Mouse (Mus musculus) lung, postnatal 0 days (tissue): ENCODE measurements around the gene Enpp5.

Experiments
- CTCF ChIP-seq: IDR thresholded peaks from 2 replicates; pipeline ENCODE4 v1.5.1; 2016; ENCODE audit warnings: antibody characterized with exemption, mild to moderate bottlenecking
- EP300 ChIP-seq: IDR thresholded peaks from 2 replicates; pipeline ENCODE4 v1.6.1; 2016; ENCODE audit warnings: antibody characterized with exemption, mild to moderate bottlenecking, control low read depth

GRCm38 (mm10) chr17:44090916-44091315 is 12.3 kb downstream of the Enpp5 start:
- TF ChIP-seq CTCF (no peak), EP300 (no peak)
